Mouse (Mus musculus): ENCODE results near the gene Cdh16. TPM values are rescaled to one million over a fixed set of nuclear protein-coding genes. Genes with fewer than 3 reads are reported as not detected.

Cdh16 gene
- polyA plus RNA-seq, 1 experiment, result not detected

GRCm38 (mm10) chr8:104627065-104627740 lies 3.0 kb upstream of the Cdh16 start:
- no peak overlapping the region for H3K4me3 ChIP-seq (ENCODE audit: low read depth, low read length)
- no peaks in the 10 kb centered on the region for H3K4me1 ChIP-seq (ENCODE audit: control insufficient read depth, insufficient read depth, low read length)
- H3K9me3 ChIP-seq (replicated peaks; ENCODE audit: control insufficient read depth, insufficient read depth, low read length, poor library complexity, severe bottlenecking), result no peaks in the 10 kb centered on the region
- H3K9ac ChIP-seq (ENCODE audit: low read depth, poor library complexity, severe bottlenecking), result no peak overlapping the region
- H3K27ac ChIP-seq (ENCODE audit: insufficient read depth, low read length), result no peak overlapping the region
- no peaks in the 10 kb centered on the region for H3K36me3 ChIP-seq (ENCODE audit: control insufficient read depth, insufficient read depth, low read length, poor library complexity, severe bottlenecking)
- no peak for TF ChIP-seq EP300 (IDR thresholded peaks at IDR 0.05; ENCODE audit: insufficient read depth, low read depth, low read length)
- TF ChIP-seq CTCF (IDR thresholded peaks at IDR 0.05; ENCODE audit: low read depth, low read length), result no peak
- no peak for TF ChIP-seq POLR2A (IDR thresholded peaks at IDR 0.05; ENCODE audit: insufficient read depth, low read length)
- peaks cover 6% of the 10 kb centered on the region for H3K27me3 ChIP-seq (ENCODE audit: control insufficient read depth, insufficient read depth, low read length, poor library complexity, severe bottlenecking)

GRCm38 (mm10) chr8:104620765-104621164 lies 3.4 kb downstream of the Cdh16 start:
- no peaks in the 10 kb centered on the region for H3K4me1 ChIP-seq (ENCODE audit: control insufficient read depth, insufficient read depth, low read length)
- no peaks in the 10 kb centered on the region for H3K36me3 ChIP-seq (ENCODE audit: control insufficient read depth, insufficient read depth, low read length, poor library complexity, severe bottlenecking)
- H3K9ac ChIP-seq (ENCODE audit: low read depth, poor library complexity, severe bottlenecking), result no peak overlapping the region
- H3K27ac ChIP-seq (ENCODE audit: insufficient read depth, low read length), result no peak overlapping the region
- H3K4me3 ChIP-seq (ENCODE audit: low read depth, low read length), result no peak overlapping the region
- no peaks in the 10 kb centered on the region for H3K27me3 ChIP-seq (ENCODE audit: control insufficient read depth, insufficient read depth, low read length, poor library complexity, severe bottlenecking)
- H3K9me3 ChIP-seq (replicated peaks; ENCODE audit: control insufficient read depth, insufficient read depth, low read length, poor library complexity, severe bottlenecking), result no peaks in the 10 kb centered on the region
- no peak for TF ChIP-seq CTCF (IDR thresholded peaks at IDR 0.05; ENCODE audit: low read depth, low read length)
- TF ChIP-seq EP300 (IDR thresholded peaks at IDR 0.05; ENCODE audit: insufficient read depth, low read depth, low read length), result no peak
- no peak for TF ChIP-seq POLR2A (IDR thresholded peaks at IDR 0.05; ENCODE audit: insufficient read depth, low read length)

- Histone ChIP-seq H3K36me3 (ENCODE audit: control insufficient read depth, insufficient read depth, low read length, poor library complexity, severe bottlenecking) (no peaks in the 10 kb centered on the region), H3K4me1 (ENCODE audit: control insufficient read depth, insufficient read depth, low read length) (no peaks in the 10 kb centered on the region), H3K4me3 (ENCODE audit: low read depth, low read length) (no peak overlapping the region), H3K9ac (ENCODE audit: low read depth, poor library complexity, severe bottlenecking) (no peak overlapping the region), H3K27ac (ENCODE audit: insufficient read depth, low read length) (no peak overlapping the region), H3K9me3 (replicated peaks; ENCODE audit: control insufficient read depth, insufficient read depth, low read length, poor library complexity, severe bottlenecking) (no peaks in the 10 kb centered on the region), H3K27me3 (ENCODE audit: control insufficient read depth, insufficient read depth, low read length, poor library complexity, severe bottlenecking) (no peaks in the 10 kb centered on the region)
- TF ChIP-seq CTCF (IDR thresholded peaks at IDR 0.05; ENCODE audit: low read depth, low read length), result no peak
- no peak for TF ChIP-seq POLR2A (IDR thresholded peaks at IDR 0.05; ENCODE audit: insufficient read depth, low read length)
- no peak for TF ChIP-seq EP300 (IDR thresholded peaks at IDR 0.05; ENCODE audit: insufficient read depth, low read depth, low read length)
Measured at GRCm38 (mm10) chr8:104613119-104613518, 11.1 kb downstream of the Cdh16 start.

GRCm38 (mm10) chr8:104611613-104612012 lies 12.6 kb downstream of the Cdh16 start:
- no peaks in the 10 kb centered on the region for H3K9me3 ChIP-seq (replicated peaks; ENCODE audit: control insufficient read depth, insufficient read depth, low read length, poor library complexity, severe bottlenecking)
- H3K4me3 ChIP-seq (ENCODE audit: low read depth, low read length), result no peak overlapping the region
- no peaks in the 10 kb centered on the region for H3K4me1 ChIP-seq (ENCODE audit: control insufficient read depth, insufficient read depth, low read length)
- H3K9ac ChIP-seq (ENCODE audit: low read depth, poor library complexity, severe bottlenecking), result no peak overlapping the region
- no peaks in the 10 kb centered on the region for H3K36me3 ChIP-seq (ENCODE audit: control insufficient read depth, insufficient read depth, low read length, poor library complexity, severe bottlenecking)
- TF ChIP-seq EP300 (IDR thresholded peaks at IDR 0.05; ENCODE audit: insufficient read depth, low read depth, low read length), result no peak
- no peak for TF ChIP-seq CTCF (IDR thresholded peaks at IDR 0.05; ENCODE audit: low read depth, low read length)
- TF ChIP-seq POLR2A (IDR thresholded peaks at IDR 0.05; ENCODE audit: insufficient read depth, low read length), result no peak
- H3K27ac ChIP-seq (ENCODE audit: insufficient read depth, low read length), result no peak overlapping the region
- no peaks in the 10 kb centered on the region for H3K27me3 ChIP-seq (ENCODE audit: control insufficient read depth, insufficient read depth, low read length, poor library complexity, severe bottlenecking)

GRCm38 (mm10) chr8:104610185-104610766 lies 13.9 kb downstream of the Cdh16 start:
- H3K9ac ChIP-seq (ENCODE audit: low read depth, poor library complexity, severe bottlenecking), result no peak overlapping the region
- H3K4me3 ChIP-seq (ENCODE audit: low read depth, low read length), result no peak overlapping the region

GRCm38 (mm10) chr8:104609222-104609621 lies 15.0 kb downstream of the Cdh16 start:
- H3K4me1 ChIP-seq (ENCODE audit: control insufficient read depth, insufficient read depth, low read length), result no peaks in the 10 kb centered on the region
- no peaks in the 10 kb centered on the region for H3K36me3 ChIP-seq (ENCODE audit: control insufficient read depth, insufficient read depth, low read length, poor library complexity, severe bottlenecking)
- no peaks in the 10 kb centered on the region for H3K27me3 ChIP-seq (ENCODE audit: control insufficient read depth, insufficient read depth, low read length, poor library complexity, severe bottlenecking)
- H3K4me3 ChIP-seq (ENCODE audit: low read depth, low read length), result no peak overlapping the region
- no peak overlapping the region for H3K27ac ChIP-seq (ENCODE audit: insufficient read depth, low read length)
- TF ChIP-seq POLR2A (IDR thresholded peaks at IDR 0.05; ENCODE audit: insufficient read depth, low read length), result no peak
- no peak for TF ChIP-seq CTCF (IDR thresholded peaks at IDR 0.05; ENCODE audit: low read depth, low read length)
- TF ChIP-seq EP300 (IDR thresholded peaks at IDR 0.05; ENCODE audit: insufficient read depth, low read depth, low read length), result no peak
- no peaks in the 10 kb centered on the region for H3K9me3 ChIP-seq (replicated peaks; ENCODE audit: control insufficient read depth, insufficient read depth, low read length, poor library complexity, severe bottlenecking)
- H3K9ac ChIP-seq (ENCODE audit: low read depth, poor library complexity, severe bottlenecking), result no peak overlapping the region

More at GRCm38 (mm10) chr8:104610185-104610766, 13.9 kb downstream of the Cdh16 start:
- TF ChIP-seq POLR2A (IDR thresholded peaks at IDR 0.05; ENCODE audit: insufficient read depth, low read length), result no peak
- TF ChIP-seq CTCF (IDR thresholded peaks at IDR 0.05; ENCODE audit: low read depth, low read length), result no peak
- no peaks in the 10 kb centered on the region for H3K36me3 ChIP-seq (ENCODE audit: control insufficient read depth, insufficient read depth, low read length, poor library complexity, severe bottlenecking)
- no peaks in the 10 kb centered on the region for H3K4me1 ChIP-seq (ENCODE audit: control insufficient read depth, insufficient read depth, low read length)
- no peaks in the 10 kb centered on the region for H3K27me3 ChIP-seq (ENCODE audit: control insufficient read depth, insufficient read depth, low read length, poor library complexity, severe bottlenecking)
- no peak overlapping the region for H3K27ac ChIP-seq (ENCODE audit: insufficient read depth, low read length)
- H3K9me3 ChIP-seq (replicated peaks; ENCODE audit: control insufficient read depth, insufficient read depth, low read length, poor library complexity, severe bottlenecking), result no peaks in the 10 kb centered on the region

All from ES-Bruce4 (cell line).